Mouse (Mus musculus) layer of hippocampus, adult 11-12 months (tissue): Measurements from ENCODE around the gene Greb1.

Source experiments
- DNase-seq: peaks from one replicate; pipeline ENCODE4 v3.0.0; 2022; ENCODE audit warnings: low spot score

The Greb1 gene

GRCm38 (mm10) chr12:16800259-16800958 is at the start of gene Greb1:
Greb1 (minus strand) TSS chr12:16800886.
- no peak for DNase-seq

- DNase-seq = no peak
Observed at GRCm38 (mm10) chr12:16849821-16850220, 49.1 kb upstream of the Greb1 start.

DNA sequence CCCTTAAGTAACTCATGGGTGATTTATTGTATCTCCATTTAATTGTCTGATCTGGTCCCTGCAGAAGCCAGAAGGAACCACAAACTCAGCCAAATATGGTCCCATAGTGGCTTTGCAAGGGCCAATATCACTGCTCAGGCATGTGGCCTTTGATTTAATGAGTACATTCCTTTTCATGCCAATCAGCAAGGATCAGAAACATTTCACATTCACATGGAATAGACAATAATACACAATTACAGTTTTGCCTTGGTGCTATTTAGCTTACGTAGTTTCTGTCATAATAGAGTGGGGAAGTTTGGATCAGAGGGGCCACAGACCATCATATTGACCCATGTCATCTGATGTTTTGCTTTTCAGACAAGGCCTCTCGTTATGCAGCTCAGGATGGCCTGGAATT is 47.8 kb upstream of the Greb1 start:
- no peak for DNase-seq

DNA sequence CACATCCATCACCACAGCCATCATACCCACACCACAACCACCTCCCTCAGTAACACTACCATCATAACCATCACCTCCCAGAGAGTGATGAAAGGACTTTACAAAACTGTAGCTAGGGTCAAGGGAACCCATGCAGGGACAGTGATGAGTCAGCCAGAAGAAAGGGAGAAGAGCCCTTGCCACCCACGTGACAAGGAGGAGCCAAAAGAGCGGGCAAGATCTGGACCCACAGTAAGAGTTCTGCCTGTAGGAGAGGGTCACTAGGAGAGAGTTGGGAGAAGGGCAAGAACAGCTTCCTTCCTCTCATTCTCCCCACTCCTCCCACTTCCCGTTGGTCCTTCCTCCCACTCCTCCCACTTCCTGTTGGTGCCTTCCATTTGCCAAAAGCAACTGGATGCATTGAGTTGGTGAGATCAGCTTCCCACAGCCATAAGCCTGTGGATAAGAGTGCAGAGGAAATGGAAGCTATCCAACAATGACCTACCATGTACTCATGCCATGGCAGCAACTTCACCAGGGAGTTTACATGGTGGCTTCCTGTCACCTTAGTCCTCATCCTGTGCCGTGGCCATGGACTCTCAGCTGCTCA is 46.6 kb upstream of the Greb1 start:
- no peak for DNase-seq

- no peak for DNase-seq
Observed at GRCm38 (mm10) chr12:16844623-16845592, 44.2 kb upstream of the Greb1 start.

DNA sequence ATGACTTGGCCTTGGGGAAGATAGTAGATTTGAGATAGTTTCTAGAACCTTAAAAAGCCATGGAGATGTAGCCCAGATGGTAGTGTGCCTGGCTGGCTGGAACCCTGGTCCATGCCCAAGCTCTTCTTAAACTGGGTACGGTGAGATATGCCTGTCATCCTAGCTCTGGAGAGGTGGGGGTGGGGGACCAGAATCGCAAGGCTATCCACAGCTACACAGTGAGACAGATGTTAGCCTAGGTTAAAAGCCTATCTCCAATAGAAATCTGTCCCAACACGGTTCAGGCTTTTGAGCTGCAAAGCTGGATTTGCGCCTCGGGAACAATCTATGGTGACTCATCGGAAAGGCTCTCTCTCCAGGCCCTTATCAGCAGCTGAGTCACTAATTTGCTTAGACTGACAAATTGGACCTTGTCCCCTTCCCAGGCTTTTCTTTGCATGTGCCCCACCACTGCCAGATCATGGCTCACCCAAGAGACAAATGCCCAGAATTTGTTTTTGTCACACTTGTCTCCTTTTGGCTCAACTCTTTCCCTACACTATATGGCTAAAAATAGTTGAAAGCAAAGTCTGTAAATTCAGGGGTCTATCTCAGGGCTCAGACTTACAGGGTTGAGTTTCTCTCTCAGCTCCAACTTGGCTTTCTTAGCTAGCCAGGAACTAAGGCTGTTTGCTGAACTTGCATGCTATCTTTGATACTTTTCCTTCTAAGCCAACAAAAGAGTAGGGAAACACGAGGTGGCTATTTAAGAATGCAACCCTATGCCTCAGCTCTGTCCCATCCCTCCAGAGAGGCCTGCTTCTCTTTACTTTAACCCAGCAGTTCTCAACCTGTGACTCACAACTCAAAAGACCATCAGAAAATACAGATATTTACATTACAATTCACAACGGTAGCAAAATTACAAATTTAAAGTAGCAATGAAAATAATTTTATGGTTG is 40.4 kb upstream of the Greb1 start:
- DNase-seq = no peak

DNA sequence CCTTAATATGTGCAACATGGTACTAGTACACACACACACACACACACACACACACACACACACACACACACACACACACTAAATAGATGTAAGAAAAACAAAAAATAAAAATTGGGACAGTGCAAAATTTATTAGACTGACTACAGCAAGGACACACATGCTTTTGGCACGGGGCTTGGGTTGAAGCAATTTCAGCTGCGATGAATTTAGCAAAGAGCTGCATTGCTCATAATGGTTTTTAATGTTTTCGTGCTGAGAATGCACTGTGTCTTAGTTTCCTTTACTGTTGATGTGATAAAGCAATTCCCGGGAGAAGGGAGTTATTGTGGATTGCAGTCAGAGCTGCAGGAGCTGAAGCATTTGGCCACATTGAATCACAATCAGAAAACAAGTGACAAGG is 37.1 kb upstream of the Greb1 start:
- no peak for DNase-seq

GRCm38 (mm10) chr12:16836188-16836587 is 35.5 kb upstream of the Greb1 start:
- DNase-seq = peak; percentile 79

- DNase-seq = no peak
Observed at GRCm38 (mm10) chr12:16834701-16835100, 34.0 kb upstream of the Greb1 start.

- DNase-seq = no peak
Observed at GRCm38 (mm10) chr12:16831071-16831470, 30.4 kb upstream of the Greb1 start.

DNA sequence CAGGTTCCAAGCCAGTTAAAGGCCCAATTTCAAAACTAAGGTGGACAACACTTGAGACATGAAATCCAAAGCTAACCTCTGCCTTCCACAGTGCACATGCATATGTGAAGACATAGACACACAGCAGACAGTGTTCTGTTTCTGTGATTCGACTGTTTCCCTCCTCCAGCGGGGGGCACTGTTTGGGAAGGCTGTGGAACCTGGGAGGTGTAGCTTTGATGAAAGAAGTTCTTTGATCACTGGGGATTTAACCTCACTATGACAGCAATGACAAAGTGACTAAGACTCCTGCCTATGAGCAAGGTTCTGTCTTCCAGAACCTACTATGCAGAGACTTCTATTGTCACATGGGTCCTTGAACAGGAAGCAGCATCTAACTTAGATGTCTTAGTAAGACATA is 29.1 kb upstream of the Greb1 start:
- no peak for DNase-seq

DNA sequence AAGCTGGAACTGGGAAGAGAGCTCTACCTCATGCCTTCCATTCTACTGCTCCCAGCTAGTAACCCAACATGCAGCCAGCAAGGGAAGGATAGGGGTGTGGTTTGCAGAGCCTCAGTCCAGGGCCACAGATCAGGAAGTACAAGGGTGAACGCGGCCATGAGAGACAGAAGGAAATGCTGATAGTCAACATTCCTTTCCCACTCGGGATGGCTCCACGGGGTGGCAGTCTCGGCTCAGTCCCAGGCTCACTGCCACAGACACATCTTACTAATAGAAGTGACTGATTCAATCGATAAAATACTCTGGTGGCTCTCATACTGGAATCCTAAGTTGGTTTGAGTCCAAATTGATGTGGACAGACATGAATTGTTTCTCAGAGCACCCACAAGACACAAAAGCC is 27.8 kb upstream of the Greb1 start:
- DNase-seq = peak; percentile 75

DNA sequence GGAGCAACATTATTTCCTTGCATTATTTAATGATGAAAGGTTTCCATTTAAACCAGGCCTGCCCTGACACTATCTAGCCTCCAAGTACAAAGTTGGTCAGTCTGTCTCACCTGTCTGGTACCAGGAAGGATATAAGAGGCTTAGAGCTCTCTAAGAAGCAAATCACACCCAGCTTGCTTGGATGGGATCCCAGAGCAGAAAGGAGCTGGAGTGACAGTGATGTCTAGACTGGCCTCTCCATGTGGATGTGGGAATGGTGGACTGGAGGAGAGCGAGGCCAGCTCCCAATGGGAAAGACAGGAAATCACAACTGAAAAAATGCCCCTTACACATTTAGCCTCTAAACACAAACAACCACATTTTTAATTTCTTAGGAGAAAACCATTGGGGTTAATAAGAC is 23.0 kb upstream of the Greb1 start:
- no peak for DNase-seq

- DNase-seq = no peak
Observed at GRCm38 (mm10) chr12:16822181-16822734, 21.6 kb upstream of the Greb1 start.

DNA sequence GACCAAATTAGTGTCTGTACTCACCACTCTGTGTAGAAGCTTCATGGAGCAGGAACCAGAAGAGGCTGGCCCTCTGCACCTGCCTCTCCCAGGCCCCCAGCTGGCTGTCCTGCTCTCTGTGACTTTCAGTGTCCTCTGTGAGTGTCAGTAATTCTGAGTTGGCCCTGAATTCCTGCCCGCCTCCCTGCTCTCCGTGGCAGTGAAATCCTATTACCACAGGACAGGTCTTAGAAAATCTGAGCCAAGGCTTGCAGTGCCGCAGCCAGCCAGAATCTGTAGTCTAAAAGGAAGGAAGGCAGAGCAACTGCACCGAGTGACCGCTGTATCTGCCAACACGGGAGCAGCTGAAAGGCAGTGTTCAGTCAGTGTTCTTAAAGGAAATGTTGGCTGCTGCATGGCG is 20.1 kb upstream of the Greb1 start:
- DNase-seq = no peak

DNA sequence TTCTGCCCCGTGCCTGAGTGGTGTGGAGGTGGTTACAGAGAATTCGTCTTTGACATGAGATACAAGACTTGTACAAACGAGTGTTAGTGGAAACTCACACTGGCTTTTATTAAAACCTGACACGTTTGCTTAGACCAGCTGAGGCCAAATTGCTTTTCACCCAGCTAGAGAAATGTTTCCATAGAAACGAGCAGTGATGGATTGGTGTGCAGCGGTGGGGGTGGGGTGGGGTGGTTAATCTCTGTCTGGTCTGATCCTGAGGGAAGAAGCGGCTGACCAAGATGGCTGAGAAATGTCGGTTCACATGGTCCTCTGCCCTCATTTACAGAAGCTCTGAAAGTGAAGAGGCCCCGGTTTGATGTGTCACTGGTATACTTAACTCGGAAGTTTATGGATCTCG is 17.8 kb upstream of the Greb1 start:
- no peak for DNase-seq

GRCm38 (mm10) chr12:16817147-16817546 is 16.5 kb upstream of the Greb1 start:
- DNase-seq = no peak

DNA sequence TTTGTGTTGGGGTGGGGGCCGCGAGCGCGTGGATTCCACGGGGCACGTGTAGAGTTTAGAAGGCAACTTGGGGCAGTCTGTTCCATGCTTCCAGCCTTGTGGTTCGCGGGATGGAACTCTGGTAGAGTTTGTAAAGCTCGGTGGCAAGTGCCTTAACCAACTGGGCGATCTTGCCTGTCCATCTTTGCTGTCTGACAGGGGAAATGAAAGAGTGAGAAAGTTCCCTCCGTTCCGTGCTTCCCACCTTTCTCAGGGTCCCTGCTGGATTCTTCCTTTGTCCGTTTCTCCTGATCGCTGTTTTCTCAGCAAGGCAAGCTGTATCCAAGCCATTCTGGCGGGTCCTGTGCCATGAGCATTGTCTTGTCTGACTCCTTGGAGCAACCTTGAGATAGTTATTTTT is 10.8 kb upstream of the Greb1 start:
- no peak for DNase-seq

DNA sequence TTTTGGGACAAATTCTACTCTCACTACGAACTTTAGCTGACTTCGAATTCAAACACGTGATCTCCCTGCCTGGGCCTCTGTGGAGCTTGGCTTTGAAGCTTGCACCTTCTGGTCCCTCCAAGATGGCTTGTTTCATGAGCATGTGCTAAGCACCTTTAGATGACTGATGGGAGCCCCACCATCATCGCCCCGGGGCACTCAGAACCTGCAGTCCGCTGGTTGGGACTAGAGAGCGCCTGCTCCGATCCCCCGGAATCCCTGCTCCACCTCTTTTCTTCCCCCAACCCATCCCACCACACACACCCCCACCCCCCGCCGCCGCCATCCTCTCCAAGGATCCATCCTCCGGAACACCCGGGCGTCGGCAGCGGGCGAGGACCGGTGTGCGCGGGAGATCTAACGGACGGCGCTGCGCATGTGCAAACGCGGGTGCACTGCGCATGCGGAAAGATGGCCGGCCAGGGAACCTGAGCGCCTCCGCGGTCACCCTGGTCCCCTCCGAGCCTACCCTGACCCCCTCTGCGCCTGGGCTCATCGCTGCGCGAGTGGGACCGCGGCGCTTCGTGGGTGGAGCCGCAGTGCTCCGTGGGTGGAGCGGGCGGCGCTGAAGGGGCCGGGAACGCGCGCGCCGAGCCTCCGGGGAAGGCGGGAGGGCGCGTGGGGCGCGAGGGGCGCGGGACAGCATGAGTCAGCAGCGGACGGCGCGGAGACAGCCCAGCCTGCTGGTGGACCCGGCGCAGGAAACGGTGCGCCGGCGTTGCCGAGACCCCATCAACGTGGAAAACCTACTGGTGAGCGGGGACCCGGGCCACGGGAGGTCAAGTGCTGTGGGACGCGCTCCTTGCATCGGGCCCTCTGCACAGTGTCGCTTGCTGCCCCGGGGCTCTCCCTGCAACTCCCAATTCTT is 10.1 kb upstream of the Greb1 start, which contains the start of gene E2f6:
E2f6 (plus strand) TSS at position 439 of the 907 bp plus-strand sequence.
- DNase-seq = peak; percentile 79

GRCm38 (mm10) chr12:16808045-16808444 is 7.4 kb upstream of the Greb1 start:
- no peak for DNase-seq
